Mouse (Mus musculus) heart, postnatal 10 days (tissue): ENCODE data around the gene Megf11. TPM values are rescaled to one million over a fixed set of nuclear protein-coding genes. Genes with fewer than 3 reads are reported as not detected.

ENCODE experiments used
- DNase-seq, 2 experiments: peaks; one replicate each; pipeline ENCODE4 v3.0.0; 2021
- intact Hi-C: fragments of 180-260 bp; cut with DNase I; formaldehyde crosslinking; loops from one replicate; pipeline ENCODE4 v1.15.1; 2025
- total RNA-seq, 2 experiments: library from RNA; stranded (reverse); gene quantifications; 2 replicates each; pipeline ENCODE4 v1.2.3; 2021

Megf11 gene
- total RNA-seq, 2 experiments from 2014 or later: 3.3 to 4.2 TPM

- intact Hi-C loops: no loop called here
Measured at GRCm38 (mm10) chr9:64507207-64507517, 121.7 kb downstream of the Megf11 start.

DNA sequence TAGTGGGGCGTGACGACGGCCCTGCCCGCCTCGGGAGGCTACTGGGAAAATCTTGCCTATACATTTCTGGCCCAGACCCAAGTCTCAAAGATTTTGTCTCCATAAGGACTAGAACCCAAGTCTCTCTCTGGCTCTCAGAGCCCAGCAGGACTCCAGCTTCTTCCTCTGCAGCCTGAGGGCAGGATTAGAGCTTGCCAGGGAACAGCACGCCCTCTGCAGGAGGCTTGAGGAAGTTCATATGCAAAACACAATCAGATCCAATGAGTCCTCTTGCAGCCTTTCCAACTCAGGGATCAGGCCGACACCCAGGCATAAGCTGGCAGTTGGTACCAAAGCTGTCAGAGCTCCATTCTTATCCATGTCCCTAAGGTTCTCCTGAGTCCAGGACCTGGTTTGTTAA lies 122.6 kb downstream of the Megf11 start:
- intact Hi-C loops: no loop called here
- DNase-seq: no peak

More at GRCm38 (mm10) chr9:64507207-64507517, 121.7 kb downstream of the Megf11 start:
- no peak for DNase-seq

DNA sequence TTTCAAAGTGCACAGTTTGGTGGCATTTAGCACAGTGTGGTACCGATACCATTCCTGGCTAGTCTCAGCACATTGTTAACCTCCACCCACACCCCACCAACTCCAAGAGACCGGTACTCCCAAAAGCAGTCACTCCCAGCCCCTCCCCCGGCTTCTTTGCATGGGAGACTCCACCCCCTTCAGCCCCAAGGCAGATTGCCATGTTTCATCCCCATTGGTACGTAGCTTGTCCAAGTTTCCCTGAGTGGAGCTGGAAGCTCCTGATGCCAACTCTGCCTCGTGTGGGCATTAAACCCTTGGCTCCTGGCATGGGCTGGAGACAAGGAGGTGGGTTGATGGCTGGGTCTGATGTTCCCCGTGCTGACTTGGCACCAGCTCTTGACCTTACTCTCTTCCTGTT lies 129.4 kb downstream of the Megf11 start:
- intact Hi-C loops: no loop called here
- no peak for DNase-seq

- intact Hi-C loops: no loop called here
- DNase-seq: no peak
Measured at GRCm38 (mm10) chr9:64519921-64520746, 134.7 kb downstream of the Megf11 start.

- no peak for DNase-seq
- intact Hi-C loops: no loop called here
Measured at GRCm38 (mm10) chr9:64520747-64521283, 135.4 kb downstream of the Megf11 start.

DNA sequence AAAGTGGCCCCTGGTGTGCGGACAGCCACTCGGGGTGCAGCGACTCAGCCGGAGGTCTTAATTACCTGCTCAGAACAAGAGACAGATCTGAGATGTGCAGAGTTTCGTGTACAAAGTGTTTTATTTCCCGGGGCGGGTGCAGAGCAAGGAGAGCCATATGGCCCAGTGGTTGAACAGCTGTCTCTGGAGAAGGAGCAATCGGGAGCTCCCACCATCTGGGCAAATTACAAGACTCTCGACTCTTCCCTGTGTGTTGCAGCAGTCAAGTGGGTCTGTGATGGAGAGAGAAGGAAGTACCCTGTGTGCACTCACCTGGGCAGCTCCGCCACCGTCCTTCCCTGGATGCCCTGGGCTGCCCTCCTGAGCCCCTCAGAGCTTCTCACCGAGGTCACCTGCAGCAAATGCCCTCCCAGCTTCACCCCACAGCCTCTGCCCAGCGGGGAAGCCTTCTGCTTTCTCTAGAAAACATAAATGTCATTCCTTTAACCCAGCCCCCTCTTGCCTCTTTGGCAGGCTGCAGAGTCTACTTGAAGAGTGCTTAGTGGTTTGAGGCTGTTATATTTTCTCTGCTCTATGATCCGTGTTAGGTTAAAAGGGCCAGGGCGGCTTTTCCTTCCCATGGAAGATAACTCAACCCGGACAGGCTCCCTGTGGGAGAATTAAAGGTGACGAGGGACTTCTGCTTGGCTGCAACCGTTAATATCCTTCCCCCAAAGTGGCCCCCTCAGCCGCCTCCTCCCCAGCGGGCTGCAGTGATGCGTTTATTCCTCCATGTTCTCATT lies 138.0 kb downstream of the Megf11 start:
- intact Hi-C loops: no loop called here
- DNase-seq: no peak

DNA sequence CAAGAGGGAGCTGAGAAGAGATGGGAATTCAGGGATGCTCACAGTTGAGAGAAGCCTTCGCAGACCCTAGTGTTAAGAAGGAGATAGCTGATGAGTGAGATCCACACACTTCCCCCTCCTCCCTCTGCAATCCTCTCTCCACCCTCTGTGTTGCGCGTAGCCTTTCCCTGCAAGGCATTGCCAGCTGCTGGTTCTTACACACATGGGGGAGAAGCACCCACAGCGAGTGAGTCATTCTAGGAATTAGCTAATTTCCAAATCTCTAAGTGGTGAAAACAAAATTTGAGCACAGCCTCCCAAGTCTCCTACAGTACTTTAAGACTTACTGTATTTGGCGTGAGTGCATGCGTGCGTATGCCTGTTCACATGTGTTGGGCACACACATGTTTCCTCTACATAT lies 142.6 kb downstream of the Megf11 start:
- intact Hi-C loops: no loop called here
- no peak for DNase-seq

DNA sequence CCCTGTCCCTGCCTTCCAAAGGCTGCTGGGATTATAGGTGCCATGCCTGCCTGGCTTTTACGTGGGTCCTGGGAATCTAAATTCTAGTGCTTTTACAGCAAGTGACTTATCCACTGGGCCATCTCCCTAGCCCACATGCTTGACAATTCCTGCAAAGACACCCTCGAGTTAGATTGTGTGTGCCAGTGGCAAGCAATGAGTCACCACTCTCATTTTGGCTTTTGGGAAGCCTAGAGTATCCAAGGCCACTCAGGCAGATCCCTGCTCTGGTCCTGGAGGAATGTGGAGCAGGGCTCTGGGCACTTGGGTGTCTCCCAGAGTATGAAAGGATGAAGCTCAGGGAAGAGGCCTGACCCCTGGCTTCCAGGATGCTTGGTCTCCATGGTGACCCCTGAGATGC lies 143.2 kb downstream of the Megf11 start:
- DNase-seq: no peak
- intact Hi-C loops: no loop called here

DNA sequence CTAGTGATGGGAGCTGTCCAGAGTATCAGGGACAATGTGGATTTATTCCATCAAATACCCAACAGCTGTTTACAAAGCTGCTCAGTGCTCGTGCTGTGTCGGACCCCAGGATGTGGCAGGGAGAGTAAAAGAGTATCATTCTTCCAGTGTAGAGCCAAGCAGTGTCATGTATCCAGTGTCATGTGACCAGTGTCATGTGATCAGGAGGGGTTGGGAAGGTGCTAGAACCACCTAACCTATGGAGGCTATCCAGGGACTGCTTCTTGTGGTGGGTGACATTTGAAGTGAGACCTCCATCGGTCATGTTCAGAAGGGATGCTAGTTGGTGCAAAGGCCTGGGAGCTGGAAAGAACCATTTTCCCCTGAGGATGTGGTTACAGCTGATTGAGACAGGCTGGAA lies 146.5 kb downstream of the Megf11 start:
- peak; percentile 16 to 25 for DNase-seq
- intact Hi-C loops: no loop called here

GRCm38 (mm10) chr9:64532711-64533242 lies 147.4 kb downstream of the Megf11 start:
- intact Hi-C loops: no loop called here

DNA sequence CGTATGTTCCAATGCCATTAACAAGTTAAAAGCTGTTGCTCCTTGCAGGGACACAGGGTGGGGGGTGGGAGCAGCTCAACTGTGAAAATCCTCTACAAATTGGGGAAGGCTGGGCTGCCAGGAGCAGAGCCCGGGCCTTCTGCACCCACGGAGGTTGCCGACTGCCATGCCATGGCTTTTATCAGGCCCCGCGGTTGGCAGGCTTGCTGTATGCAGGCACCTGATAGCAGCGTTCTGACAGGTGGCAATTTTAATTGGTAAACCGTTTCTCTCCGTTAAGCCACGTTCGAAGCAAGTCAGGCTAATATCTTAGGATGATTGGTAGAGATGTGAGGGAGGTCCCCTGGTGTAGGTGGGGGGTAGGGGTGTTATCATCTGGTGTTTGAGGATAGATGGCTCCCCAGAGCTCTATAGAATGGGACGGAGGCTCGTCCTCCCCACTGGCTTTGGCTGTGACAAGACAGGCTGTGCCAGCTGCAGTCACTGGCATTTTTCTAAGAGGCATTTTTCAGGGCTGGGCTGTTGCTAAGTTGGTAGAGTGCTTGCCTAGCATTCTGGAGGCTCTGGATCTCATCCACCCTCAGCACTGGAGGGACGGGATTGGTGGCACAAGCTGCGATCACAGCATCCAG lies 148.2 kb downstream of the Megf11 start:
- intact Hi-C loops: no loop called here
- DNase-seq: peak; percentile 12 to 18

More at GRCm38 (mm10) chr9:64532711-64533242, 147.4 kb downstream of the Megf11 start:
- DNase-seq: peak in 1 of 2 experiments; percentile 14

GRCm38 (mm10) chr9:64534313-64534712 lies 148.9 kb downstream of the Megf11 start:
- intact Hi-C loops: no loop called here
- no peak for DNase-seq

- intact Hi-C loops: no loop called here
- DNase-seq: no peak
Measured at GRCm38 (mm10) chr9:64534856-64535539, 149.6 kb downstream of the Megf11 start.

DNA sequence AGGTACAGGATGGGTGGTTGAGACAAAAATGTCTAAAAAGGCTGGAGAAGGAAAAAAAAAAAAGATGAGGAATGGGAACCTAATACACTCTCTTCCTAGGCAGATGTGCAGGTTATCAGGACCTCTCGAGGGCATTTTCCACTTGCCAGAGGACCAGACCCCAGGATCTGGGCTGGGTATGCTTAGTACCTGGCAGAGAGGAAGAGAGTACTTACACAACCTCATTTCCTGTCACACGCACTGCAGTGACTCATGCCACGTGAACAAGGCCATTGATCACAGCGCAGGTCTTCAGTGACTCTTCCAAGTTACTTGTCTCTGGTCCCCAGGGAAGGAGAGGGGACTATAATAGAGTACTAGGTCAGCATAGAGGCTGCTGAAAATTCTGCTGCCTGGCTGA lies 152.4 kb downstream of the Megf11 start:
- no peak for DNase-seq
- intact Hi-C loops: no loop called here

GRCm38 (mm10) chr9:64542246-64542645 lies 156.8 kb downstream of the Megf11 start:
- intact Hi-C loops: no loop called here
- no peak for DNase-seq

- DNase-seq: no peak
- intact Hi-C loops: no loop called here
Measured at GRCm38 (mm10) chr9:64543125-64543524, 157.7 kb downstream of the Megf11 start.

DNA sequence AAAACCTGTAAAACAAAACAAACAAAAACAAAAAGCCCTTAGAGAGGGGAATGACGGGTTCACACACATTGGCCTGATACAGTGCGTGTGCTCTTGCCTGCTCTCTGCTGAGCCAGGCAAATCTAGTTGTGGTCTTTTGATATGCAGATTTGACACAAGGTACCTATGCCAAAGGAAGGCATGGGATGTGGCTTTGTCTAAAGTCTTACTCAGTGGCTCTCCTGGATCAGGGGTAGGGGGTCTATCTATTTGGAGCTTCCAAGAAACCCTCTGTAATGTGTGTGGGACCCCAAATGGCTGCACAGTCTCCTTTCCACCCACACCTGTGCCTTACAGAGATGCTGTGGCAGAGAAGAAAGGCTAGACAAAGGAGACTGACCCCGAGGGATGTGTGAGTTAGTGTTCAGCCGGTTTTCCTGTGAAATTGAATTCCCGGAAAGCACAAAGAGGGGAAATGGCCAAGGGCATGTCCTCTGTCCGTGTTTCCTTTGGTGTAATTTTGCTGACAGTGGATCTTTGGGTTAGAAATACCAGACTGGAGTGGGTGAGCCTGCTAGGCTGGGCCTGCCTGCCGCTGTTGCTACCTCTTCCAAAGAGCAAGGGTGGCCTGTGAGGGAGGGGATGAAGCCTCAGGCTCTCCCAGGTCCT lies 161.0 kb downstream of the Megf11 start:
- DNase-seq: no peak
- intact Hi-C loops: no loop called here

- intact Hi-C loops: no loop called here
- DNase-seq: no peak
Measured at GRCm38 (mm10) chr9:64548332-64548731, 162.9 kb downstream of the Megf11 start.

GRCm38 (mm10) chr9:64551307-64551706 lies 165.9 kb downstream of the Megf11 start:
- DNase-seq: no peak
- intact Hi-C loops: no loop called here

DNA sequence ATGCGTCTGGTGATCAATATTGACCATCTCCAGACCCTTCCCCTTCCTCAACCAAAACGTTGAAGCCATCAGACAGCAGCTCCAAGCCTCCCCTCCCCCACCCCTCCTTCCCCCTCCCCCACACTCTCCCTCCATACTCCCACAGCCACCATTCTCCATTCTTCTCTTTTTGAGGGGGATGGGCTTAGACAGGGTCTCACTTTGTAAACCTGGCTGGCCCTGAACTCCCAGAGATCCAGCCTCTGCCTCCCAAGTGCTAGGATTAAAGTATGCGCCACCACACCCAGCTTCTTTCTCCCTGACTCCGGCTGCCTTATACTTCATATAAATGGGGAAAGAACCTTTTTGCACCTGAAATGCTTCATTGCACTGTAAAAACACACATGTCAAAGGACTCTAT lies 166.6 kb downstream of the Megf11 start:
- intact Hi-C loops: no loop called here

More for the DNA sequence above, 166.6 kb downstream of the Megf11 start:
- DNase-seq: no peak
